Mouse (Mus musculus) myocyte (in vitro differentiated cells): ENCODE results near the gene Yipf4.

Experiments
- MAX ChIP-seq: IDR thresholded peaks from one replicate; pipeline ENCODE4 v1.6.1; 2011; ENCODE audit warnings: low read depth, mild to moderate bottlenecking, control low read depth
- POLR2A ChIP-seq: IDR thresholded peaks from one replicate; pipeline ENCODE4 v1.6.1; 2011; ENCODE audit warnings: low read depth, mild to moderate bottlenecking, control low read depth, moderate library complexity; ENCODE audit not compliant: insufficient read length
- POLR2AphosphoS2 ChIP-seq: IDR thresholded peaks from one replicate; pipeline ENCODE4 v1.6.1; 2011; ENCODE audit warnings: low read depth, control low read depth; ENCODE audit not compliant: insufficient read length
- USF1 ChIP-seq: IDR thresholded peaks from one replicate; pipeline ENCODE4 v1.6.1; 2011; ENCODE audit warnings: low read depth, mild to moderate bottlenecking, control low read depth, moderate library complexity

GRCm38 (mm10) chr17:74501085-74501484 lies 11.8 kb downstream of the Yipf4 start:
- TF ChIP-seq POLR2A (no peak), MAX (no peak), POLR2AphosphoS2 (no peak), USF1 (no peak)
